Mouse (Mus musculus) kidney, adult 8-10 months (tissue): Measurements from ENCODE around the gene Stx18.

Source experiments
- DNase-seq, 2 experiments: peaks; one replicate each; pipeline ENCODE4 v3.0.0; 2022

Stx18 gene

GRCm38 (mm10) chr5:38080472-38080871 lies 41.9 kb downstream of the Stx18 start:
- DNase-seq: no peak

- DNase-seq: peak; percentile 26 to 38
These were observed 44.0 kb downstream of the Stx18 start for GRCm38 (mm10) chr5:38082589-38082988.

- no peak for DNase-seq
These were observed 44.8 kb downstream of the Stx18 start for GRCm38 (mm10) chr5:38083362-38083761.

- no peak for DNase-seq
These were observed 46.1 kb downstream of the Stx18 start for GRCm38 (mm10) chr5:38084616-38085015.

- DNase-seq: peak; percentile 38 to 52
These were observed 47.2 kb downstream of the Stx18 start for GRCm38 (mm10) chr5:38085561-38086392.

GRCm38 (mm10) chr5:38090111-38090510 lies 51.6 kb downstream of the Stx18 start:
- no peak for DNase-seq

- DNase-seq: no peak
These were observed 52.0 kb downstream of the Stx18 start for GRCm38 (mm10) chr5:38090581-38090980.

- DNase-seq: peak in 1 of 2 experiments; percentile 25
These were observed 52.8 kb downstream of the Stx18 start for GRCm38 (mm10) chr5:38091046-38091965.

GRCm38 (mm10) chr5:38091966-38092304 lies 53.4 kb downstream of the Stx18 start:
- DNase-seq: no peak

- DNase-seq: no peak
These were observed 55.8 kb downstream of the Stx18 start for GRCm38 (mm10) chr5:38094331-38094730.

- no peak for DNase-seq
These were observed 59.1 kb downstream of the Stx18 start for GRCm38 (mm10) chr5:38097501-38098093.

GRCm38 (mm10) chr5:38099139-38099676 lies 60.7 kb downstream of the Stx18 start:
- DNase-seq: no peak

- DNase-seq: no peak
These were observed 64.4 kb downstream of the Stx18 start for GRCm38 (mm10) chr5:38102945-38103344.

GRCm38 (mm10) chr5:38106080-38106697 lies 67.6 kb downstream of the Stx18 start:
- DNase-seq: no peak

GRCm38 (mm10) chr5:38106807-38107206 lies 68.3 kb downstream of the Stx18 start:
- DNase-seq: no peak

- DNase-seq: peak in 1 of 2 experiments; percentile 17
These were observed 76.0 kb downstream of the Stx18 start for GRCm38 (mm10) chr5:38114526-38114925.

- DNase-seq: peak; percentile 53 to 78
These were observed 78.5 kb downstream of the Stx18 start for GRCm38 (mm10) chr5:38117056-38117455.

GRCm38 (mm10) chr5:38119268-38119667 lies 80.7 kb downstream of the Stx18 start:
- no peak for DNase-seq

- no peak for DNase-seq
These were observed 83.2 kb downstream of the Stx18 start for GRCm38 (mm10) chr5:38121699-38122098.

GRCm38 (mm10) chr5:38126519-38127306 lies 88.2 kb downstream of the Stx18 start:
- DNase-seq: peak; percentile 56 to 73

- no peak for DNase-seq
These were observed 90.8 kb downstream of the Stx18 start for GRCm38 (mm10) chr5:38129339-38129738.

GRCm38 (mm10) chr5:38136247-38136646 lies 97.7 kb downstream of the Stx18 start:
- peak; percentile 73 to 77 for DNase-seq
